Mouse (Mus musculus): Measurements from ENCODE around the gene Lrrc1. TPM values are rescaled to one million over a fixed set of nuclear protein-coding genes. Genes with fewer than 3 reads are reported as not detected.

The Lrrc1 gene
- 1.3 and 2.2 TPM in 2 replicates for polyA plus RNA-seq (2021; fragmentation: Nextera tagmentation)
- long read RNA-seq, experiment 1, partial matches to known transcripts = 3 of 10 reads
- long read RNA-seq, experiment 1, other reads (novel, unspliced or antisense) = 6 of 10 reads
- long read RNA-seq, experiment 2, partial matches to known transcripts = 2 of 3 reads
- long read RNA-seq, experiment 2, other reads (novel, unspliced or antisense) = 1 of 3 reads

GRCm38 (mm10) chr9:77544354-77545067 lies at the start of gene Lrrc1:
Gene Lrrc1, minus strand, starts transcription at chr9:77544870.

Other genes with a start within 250 kb of the Lrrc1 start
- 82.5 and 99.7 TPM in 2 replicates for gene Mlip, start 191.9 kb downstream of the Lrrc1 start, polyA plus RNA-seq (2021; fragmentation: Nextera tagmentation)
- gene Klhl31, start 91.6 kb upstream of the Lrrc1 start, polyA plus RNA-seq (2021; fragmentation: Nextera tagmentation) = 0.04 and 0.05 TPM in 2 replicates
- 5.0 and 6.1 TPM in 2 replicates for gene Gclc, start 209.7 kb upstream of the Lrrc1 start, polyA plus RNA-seq (2021; fragmentation: Nextera tagmentation)